Mouse (Mus musculus): ENCODE data around the gene Nol3. TPM values are rescaled to one million over a fixed set of nuclear protein-coding genes. Genes with fewer than 3 reads are reported as not detected.

Gene Nol3
- polyA plus RNA-seq, 1 experiment from 2014 or later: 1.2 TPM

DNA sequence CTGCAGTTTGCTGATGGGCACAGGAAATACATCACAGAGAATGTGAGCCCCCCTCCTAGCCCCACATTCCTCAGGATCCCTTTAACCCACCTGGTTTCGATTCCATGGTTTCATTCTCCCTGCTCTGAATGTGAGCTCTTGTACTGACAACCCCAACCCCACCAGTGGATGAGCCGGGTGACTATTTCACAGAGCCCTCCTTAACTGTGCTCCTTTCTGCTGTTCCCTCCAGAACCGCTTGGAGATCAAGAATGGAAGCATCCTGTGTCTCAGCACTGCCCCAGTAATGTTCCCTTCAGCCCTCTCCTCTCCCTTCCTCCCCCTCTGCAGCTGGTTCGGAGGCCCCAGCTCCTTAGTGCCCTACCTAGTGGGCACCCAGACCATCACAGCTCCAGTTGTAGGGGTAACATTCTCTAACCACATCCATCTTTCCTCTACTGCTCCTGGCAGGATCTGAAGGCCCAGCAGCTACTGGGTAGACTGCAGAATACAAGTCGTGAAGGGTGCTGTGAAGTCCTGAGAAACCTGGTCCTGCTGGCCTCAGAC is 30.3 kb downstream of the Nol3 start:
- Histone ChIP-seq H3K9ac (ENCODE audit: low read length) (peak overlapping the region; percentile 67), H3K27me3 (ENCODE audit: control insufficient read depth, insufficient read depth, low read length) (no peaks in the 10 kb centered on the region), H3K36me3 (ENCODE audit: control insufficient read depth, insufficient read depth, low read length) (peaks cover 15% of the 10 kb centered on the region), H3K4me3 (ENCODE audit: low read depth, low read length) (peak overlapping the region; percentile 47), H3K9me3 (ENCODE audit: control insufficient read depth, low read length) (no peaks in the 10 kb centered on the region), H3K27ac (replicated peaks) (peak overlapping the region; percentile 92), H3K4me2 (replicated peaks; ENCODE audit: low read depth) (peak overlapping the region; percentile 74), H3K4me1 (replicated peaks; ENCODE audit: control insufficient read depth, insufficient read depth) (peaks cover 7% of the 10 kb centered on the region; the same call in 1 of the 2 replicates)
- no peak for DNase-seq (ENCODE audit: low spot score)
- TF ChIP-seq EP300 (optimal IDR thresholded peaks at IDR 0.05) (no peak), CTCF (IDR thresholded peaks at IDR 0.05; ENCODE audit: low read depth) (peak; percentile 27; the same call in 1 of the 2 replicates)
- ATAC-seq (ENCODE audit: low FRiP score, low TSS enrichment): peak; percentile 13
- WGBS: 28% methylated on average over 5 of the region's 5 CpGs

DNA sequence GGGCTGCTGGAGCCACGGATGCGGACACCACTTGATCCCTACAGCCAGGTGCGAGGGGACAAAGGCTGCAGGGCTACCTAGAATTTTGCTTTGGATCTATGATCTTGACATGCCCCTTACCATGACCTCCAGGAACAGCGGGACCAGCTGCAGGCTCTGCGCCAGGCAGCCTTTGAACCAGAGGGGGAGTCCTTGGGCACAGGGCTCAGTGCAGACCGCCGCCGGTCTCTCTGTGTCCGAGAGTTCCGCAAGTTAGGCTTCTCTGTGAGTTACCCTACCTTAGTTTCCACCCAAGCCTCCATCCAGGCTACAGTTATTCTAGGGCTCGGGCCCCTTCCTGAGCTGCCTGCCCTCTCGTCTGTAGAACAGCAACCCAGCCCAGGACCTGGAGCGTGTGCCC is 31.7 kb downstream of the Nol3 start:
- Histone ChIP-seq H3K4me1 (replicated peaks; ENCODE audit: control insufficient read depth, insufficient read depth) (peaks cover 7% of the 10 kb centered on the region; the same call in 1 of the 2 replicates), H3K9ac (ENCODE audit: low read length) (no peak overlapping the region), H3K27me3 (ENCODE audit: control insufficient read depth, insufficient read depth, low read length) (no peaks in the 10 kb centered on the region), H3K9me3 (ENCODE audit: control insufficient read depth, low read length) (no peaks in the 10 kb centered on the region), H3K4me2 (replicated peaks; ENCODE audit: low read depth) (no peak overlapping the region), H3K4me3 (ENCODE audit: low read depth, low read length) (no peak overlapping the region), H3K27ac (replicated peaks) (no peak overlapping the region), H3K36me3 (ENCODE audit: control insufficient read depth, insufficient read depth, low read length) (peaks cover 11% of the 10 kb centered on the region)
- DNase-seq (ENCODE audit: low spot score) (no peak), ATAC-seq (ENCODE audit: low FRiP score, low TSS enrichment) (no peak)
- WGBS: 95% methylated on average over 13 of the region's 13 CpGs
- TF ChIP-seq CTCF (IDR thresholded peaks at IDR 0.05; ENCODE audit: low read depth): no peak

DNA sequence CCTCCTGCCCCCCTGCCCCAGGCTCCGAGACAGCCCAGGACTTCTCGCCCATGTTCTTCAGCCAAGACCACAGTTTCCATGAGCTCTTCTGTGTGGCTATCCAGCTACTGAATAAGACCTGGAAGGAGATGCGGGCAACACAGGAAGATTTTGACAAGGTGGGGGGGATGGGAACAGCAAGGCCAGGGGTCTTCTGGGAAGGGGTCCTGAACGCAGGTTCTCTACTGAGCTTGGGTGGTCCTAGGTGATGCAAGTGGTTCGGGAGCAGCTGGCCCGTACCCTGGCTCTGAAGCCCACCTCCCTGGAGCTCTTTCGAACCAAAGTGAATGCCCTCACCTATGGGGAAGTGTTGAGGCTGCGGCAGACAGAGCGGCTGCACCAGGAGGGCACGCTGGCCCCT is 32.5 kb downstream of the Nol3 start:
- WGBS: 93% methylated on average over 10 of the region's 10 CpGs
- Histone ChIP-seq H3K36me3 (ENCODE audit: control insufficient read depth, insufficient read depth, low read length) (peaks cover 12% of the 10 kb centered on the region), H3K27ac (replicated peaks) (no peak overlapping the region), H3K4me2 (replicated peaks; ENCODE audit: low read depth) (no peak overlapping the region), H3K9me3 (ENCODE audit: control insufficient read depth, low read length) (no peaks in the 10 kb centered on the region), H3K4me3 (ENCODE audit: low read depth, low read length) (no peak overlapping the region), H3K27me3 (ENCODE audit: control insufficient read depth, insufficient read depth, low read length) (no peaks in the 10 kb centered on the region), H3K9ac (ENCODE audit: low read length) (no peak overlapping the region), H3K4me1 (replicated peaks; ENCODE audit: control insufficient read depth, insufficient read depth) (peaks cover 7% of the 10 kb centered on the region; the same call in 1 of the 2 replicates)
- no peak for ATAC-seq (ENCODE audit: low FRiP score, low TSS enrichment)
- no peak for DNase-seq (ENCODE audit: low spot score)
- no peak for TF ChIP-seq CTCF (IDR thresholded peaks at IDR 0.05; ENCODE audit: low read depth)
- no peak for TF ChIP-seq EP300 (optimal IDR thresholded peaks at IDR 0.05)

DNA sequence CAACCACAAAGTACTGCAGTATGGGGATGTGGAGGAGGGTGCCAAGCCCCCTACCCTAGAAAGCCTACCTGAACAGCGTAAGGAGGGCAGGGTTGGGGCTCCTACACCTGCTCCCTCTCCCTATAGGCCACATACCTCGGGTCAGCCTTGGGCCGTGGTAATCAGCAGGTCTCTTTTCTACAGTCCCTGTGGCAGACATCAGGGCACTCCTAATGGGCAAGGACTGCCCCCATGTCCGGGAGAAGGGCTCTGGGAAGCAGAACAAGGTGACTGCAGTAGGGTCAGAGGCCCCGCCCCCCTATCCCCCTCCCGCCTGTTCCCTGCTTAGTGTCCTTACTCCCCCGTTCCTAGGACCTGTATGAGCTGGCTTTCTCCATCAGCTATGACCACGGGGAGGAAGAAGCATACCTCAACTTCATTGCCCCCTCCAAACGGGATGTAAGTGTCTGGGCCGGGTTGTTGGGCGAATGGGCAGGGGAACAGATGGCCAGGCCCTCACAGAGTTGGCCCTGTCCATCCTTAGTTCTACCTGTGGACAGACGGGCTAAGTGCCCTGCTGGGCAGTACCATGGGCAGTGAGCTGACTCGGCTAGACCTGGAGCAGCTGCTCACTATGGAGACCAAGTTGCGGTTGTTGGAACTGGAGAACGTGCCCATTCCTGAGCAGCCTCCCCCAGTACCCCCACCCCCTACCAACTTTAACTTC is 33.4 kb downstream of the Nol3 start:
- ATAC-seq (ENCODE audit: low FRiP score, low TSS enrichment) (no peak), DNase-seq (ENCODE audit: low spot score) (no peak)
- peaks cover 9% of the 10 kb centered on the region for H3K36me3 ChIP-seq (ENCODE audit: control insufficient read depth, insufficient read depth, low read length)
- 87% methylated on average over 15 of the region's 15 CpGs for WGBS
- H3K9me3 ChIP-seq (ENCODE audit: control insufficient read depth, low read length): no peaks in the 10 kb centered on the region
- H3K27ac ChIP-seq (replicated peaks): no peak overlapping the region
- no peak overlapping the region for H3K4me3 ChIP-seq (ENCODE audit: low read depth, low read length)
- H3K9ac ChIP-seq (ENCODE audit: low read length): no peak overlapping the region
- no peak overlapping the region for H3K4me2 ChIP-seq (replicated peaks; ENCODE audit: low read depth)
- no peaks in the 10 kb centered on the region for H3K27me3 ChIP-seq (ENCODE audit: control insufficient read depth, insufficient read depth, low read length)
- TF ChIP-seq CTCF (IDR thresholded peaks at IDR 0.05; ENCODE audit: low read depth) (no peak), EP300 (optimal IDR thresholded peaks at IDR 0.05) (no peak)
- peaks cover 7% of the 10 kb centered on the region; the same call in 1 of the 2 replicates for H3K4me1 ChIP-seq (replicated peaks; ENCODE audit: control insufficient read depth, insufficient read depth)

DNA sequence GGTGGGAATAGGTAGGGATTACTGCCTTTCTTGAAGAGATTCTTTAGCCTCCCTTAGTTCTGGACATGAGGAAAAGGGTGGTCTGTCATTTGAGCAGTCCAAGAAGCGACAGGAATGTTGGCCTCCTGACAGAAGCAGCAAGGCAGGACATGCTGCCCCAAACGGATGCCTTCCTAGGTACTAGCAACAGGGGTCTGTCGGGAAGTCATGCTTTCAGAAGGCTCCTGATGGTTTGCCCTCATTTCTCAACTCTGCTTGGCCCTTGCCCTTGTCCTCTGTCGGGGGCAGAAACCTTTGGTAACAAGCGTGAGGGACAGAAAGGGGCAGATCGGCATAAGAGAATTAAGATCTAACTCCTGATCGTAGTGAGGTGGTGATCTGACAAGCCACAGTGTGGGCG is 34.2 kb downstream of the Nol3 start:
- DNase-seq (ENCODE audit: low spot score) (no peak), ATAC-seq (ENCODE audit: low FRiP score, low TSS enrichment) (no peak)
- Histone ChIP-seq H3K9ac (ENCODE audit: low read length) (no peak overlapping the region), H3K4me1 (replicated peaks; ENCODE audit: control insufficient read depth, insufficient read depth) (peaks cover 7% of the 10 kb centered on the region; the same call in 1 of the 2 replicates), H3K27me3 (ENCODE audit: control insufficient read depth, insufficient read depth, low read length) (no peaks in the 10 kb centered on the region), H3K4me2 (replicated peaks; ENCODE audit: low read depth) (no peak overlapping the region), H3K9me3 (ENCODE audit: control insufficient read depth, low read length) (no peaks in the 10 kb centered on the region), H3K27ac (replicated peaks) (no peak overlapping the region), H3K4me3 (ENCODE audit: low read depth, low read length) (no peak overlapping the region), H3K36me3 (ENCODE audit: control insufficient read depth, insufficient read depth, low read length) (peaks cover 11% of the 10 kb centered on the region)
- TF ChIP-seq EP300 (optimal IDR thresholded peaks at IDR 0.05) (no peak), CTCF (IDR thresholded peaks at IDR 0.05; ENCODE audit: low read depth) (no peak)
- WGBS: 81% methylated on average over 8 of the region's 8 CpGs

DNA sequence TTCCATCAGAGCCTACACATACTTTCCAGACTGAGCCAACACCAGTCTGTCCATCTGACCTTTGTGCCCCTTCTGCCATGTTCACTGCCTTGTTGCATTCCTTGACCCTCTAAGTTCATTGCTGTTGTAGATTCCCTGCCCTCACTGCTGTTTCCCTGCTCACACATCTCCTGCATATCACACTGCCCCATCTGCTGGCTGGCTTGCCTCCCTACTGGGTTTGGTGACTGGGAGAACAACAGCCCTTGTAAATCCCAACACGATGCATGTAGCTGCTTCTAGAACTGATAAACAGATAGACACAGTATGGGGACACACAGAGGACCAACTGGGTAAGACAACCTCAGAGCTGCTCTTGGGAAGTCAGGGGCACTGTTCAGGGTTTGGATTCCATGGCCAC is 35.8 kb downstream of the Nol3 start:
- no peaks in the 10 kb centered on the region for H3K9me3 ChIP-seq (ENCODE audit: control insufficient read depth, low read length)
- ATAC-seq (ENCODE audit: low FRiP score, low TSS enrichment): no peak
- no peak overlapping the region for H3K4me2 ChIP-seq (replicated peaks; ENCODE audit: low read depth)
- no peak overlapping the region for H3K27ac ChIP-seq (replicated peaks)
- no peak for DNase-seq (ENCODE audit: low spot score)
- H3K4me3 ChIP-seq (ENCODE audit: low read depth, low read length): no peak overlapping the region
- WGBS: 79% methylated on average over 1 of the region's 1 CpGs
- TF ChIP-seq EP300 (optimal IDR thresholded peaks at IDR 0.05) (no peak), CTCF (IDR thresholded peaks at IDR 0.05; ENCODE audit: low read depth) (0 out of 2 replicates have a peak, but pooled peaks have one; percentile 19)
- H3K9ac ChIP-seq (ENCODE audit: low read length): no peak overlapping the region
- no peaks in the 10 kb centered on the region for H3K4me1 ChIP-seq (replicated peaks; ENCODE audit: control insufficient read depth, insufficient read depth)
- H3K27me3 ChIP-seq (ENCODE audit: control insufficient read depth, insufficient read depth, low read length): no peaks in the 10 kb centered on the region
- H3K36me3 ChIP-seq (ENCODE audit: control insufficient read depth, insufficient read depth, low read length): peaks cover 16% of the 10 kb centered on the region

All from stomach, postnatal 0 days (tissue).